Mouse (Mus musculus) embryonic fibroblast, embryonic 13.5 days (primary cell): ENCODE measurements around the gene Pole. TPM values are rescaled to one million over a fixed set of nuclear protein-coding genes. Genes with fewer than 3 reads are reported as not detected.

Source experiments
- H3K27ac ChIP-seq: 2 replicates; pipeline ENCODE4 v1.5.1; 2012; ENCODE audit warnings: low read length, control low read depth, inconsistent platforms; ENCODE audit not compliant: insufficient read depth
- H3K4me1 ChIP-seq: 2 replicates; pipeline ENCODE4 v1.6.1; 2011; ENCODE audit warnings: low read length; ENCODE audit not compliant: control insufficient read depth, insufficient read depth
- H3K4me3 ChIP-seq: 2 replicates; pipeline ENCODE4 v1.5.1; 2011; ENCODE audit warnings: mild to moderate bottlenecking, control low read depth, low read length; ENCODE audit not compliant: insufficient read depth
- CTCF ChIP-seq: IDR thresholded peaks from 2 replicates; pipeline ENCODE4 v1.5.1; 2011; ENCODE audit warnings: mild to moderate bottlenecking, control low read depth, low read length, moderate library complexity, borderline replicate concordance; ENCODE audit not compliant: insufficient read depth
- POLR2A ChIP-seq: IDR thresholded peaks from 2 replicates; pipeline ENCODE4 v1.6.1; 2011; ENCODE audit warnings: low read depth, mild to moderate bottlenecking, control low read depth, low read length, moderate library complexity
- polyA plus RNA-seq: library from polyadenylated mRNA; stranded (reverse); fragments of >200 nt; gene quantifications from 2 replicates; pipeline ENCODE4 v1.2.4, GENCODE M21; 2011; ENCODE audit warnings: low read depth; ENCODE audit not compliant: missing spikeins, insufficient read length

Gene Pole
- polyA plus RNA-seq, 1 experiment: 27.0 TPM

GRCm38 (mm10) chr5:110330508-110330907, 44.4 kb downstream of the Pole start:
- TF ChIP-seq CTCF (no peak), POLR2A (no peak)
- Histone ChIP-seq H3K4me1 (no peaks in the 10 kb centered on the region; the same call in 1 of the 2 replicates), H3K4me3 (no peak overlapping the region), H3K27ac (no peak overlapping the region)

GRCm38 (mm10) chr5:110338792-110339191, 52.7 kb downstream of the Pole start:
- no peak overlapping the region for H3K4me3 ChIP-seq
- H3K4me1 ChIP-seq: no peaks in the 10 kb centered on the region; the same call in 1 of the 2 replicates
- peak overlapping the region; percentile 54; the same call in 1 of the 2 replicates for H3K27ac ChIP-seq
- TF ChIP-seq POLR2A (no peak), CTCF (no peak)

GRCm38 (mm10) chr5:110342648-110343284, 56.7 kb downstream of the Pole start, which contains the start of gene P2rx2:
Gene P2rx2 (minus strand): TSS chr5:110343212.
- H3K27ac ChIP-seq: no peak within 1 kb of the TSS
- H3K4me1 ChIP-seq: no peaks in the 10 kb centered on the region; the same call in 1 of the 2 replicates
- peak within 1 kb of the TSS; percentile 20; the same call in 1 of the 2 replicates for H3K4me3 ChIP-seq
- TF ChIP-seq POLR2A (no peak), CTCF (no peak)

GRCm38 (mm10) chr5:110344524-110344923, 58.4 kb downstream of the Pole start, which contains the start of gene Lrcol1:
Gene Lrcol1 (plus strand): TSS chr5:110344730.
- TF ChIP-seq POLR2A (no peak), CTCF (no peak)

GRCm38 (mm10) chr5:110345553-110345952, 59.4 kb downstream of the Pole start:
- Histone ChIP-seq H3K27ac (no peak overlapping the region), H3K4me1 (no peaks in the 10 kb centered on the region), H3K4me3 (no peak overlapping the region)
- TF ChIP-seq CTCF: no peak
- TF ChIP-seq POLR2A: no peak

More at GRCm38 (mm10) chr5:110344524-110344923, 58.4 kb downstream of the Pole start, which contains the start of gene Lrcol1:
- Histone ChIP-seq H3K4me3 (no peak within 1 kb of the TSS), H3K4me1 (no peaks in the 10 kb centered on the region), H3K27ac (no peak within 1 kb of the TSS)

- TF ChIP-seq POLR2A (no peak), CTCF (no peak)
- no peak overlapping the region for H3K4me3 ChIP-seq
- H3K27ac ChIP-seq: no peak overlapping the region
- no peaks in the 10 kb centered on the region for H3K4me1 ChIP-seq
Observed at GRCm38 (mm10) chr5:110347006-110347405, 60.9 kb downstream of the Pole start.

- H3K4me1 ChIP-seq: no peaks in the 10 kb centered on the region
- no peak overlapping the region for H3K4me3 ChIP-seq
- TF ChIP-seq POLR2A (no peak), CTCF (no peak)
- H3K27ac ChIP-seq: no peak overlapping the region
Observed at GRCm38 (mm10) chr5:110354716-110355115, 68.6 kb downstream of the Pole start.

GRCm38 (mm10) chr5:110357531-110358179, 71.5 kb downstream of the Pole start:
- Histone ChIP-seq H3K4me1 (no peaks in the 10 kb centered on the region), H3K27ac (no peak overlapping the region), H3K4me3 (no peak overlapping the region)
- TF ChIP-seq POLR2A (no peak), CTCF (peak; percentile 51; the same call in 1 of the 2 replicates)

GRCm38 (mm10) chr5:110361465-110361864, 75.4 kb downstream of the Pole start:
- H3K4me1 ChIP-seq: peaks cover 2% of the 10 kb centered on the region; the same call in 1 of the 2 replicates
- H3K27ac ChIP-seq: no peak overlapping the region
- TF ChIP-seq CTCF: no peak
- TF ChIP-seq POLR2A: no peak
- no peak overlapping the region for H3K4me3 ChIP-seq

- peaks cover 2% of the 10 kb centered on the region; the same call in 1 of the 2 replicates for H3K4me1 ChIP-seq
- TF ChIP-seq POLR2A: no peak
- TF ChIP-seq CTCF: no peak; the same call in 1 of the 2 replicates
- H3K4me3 ChIP-seq: peak overlapping the region; percentile 36
- no peak overlapping the region for H3K27ac ChIP-seq
Observed at GRCm38 (mm10) chr5:110362813-110363178, 76.7 kb downstream of the Pole start.
